Mouse (Mus musculus): ENCODE measurements at regions not wholly inside any gene's neighbourhood (a gene's known extent, or its start where the extent isn't known, plus 50 kb on each side); places are given as distances from the start of the nearest gene placed in this dataset.

DNA sequence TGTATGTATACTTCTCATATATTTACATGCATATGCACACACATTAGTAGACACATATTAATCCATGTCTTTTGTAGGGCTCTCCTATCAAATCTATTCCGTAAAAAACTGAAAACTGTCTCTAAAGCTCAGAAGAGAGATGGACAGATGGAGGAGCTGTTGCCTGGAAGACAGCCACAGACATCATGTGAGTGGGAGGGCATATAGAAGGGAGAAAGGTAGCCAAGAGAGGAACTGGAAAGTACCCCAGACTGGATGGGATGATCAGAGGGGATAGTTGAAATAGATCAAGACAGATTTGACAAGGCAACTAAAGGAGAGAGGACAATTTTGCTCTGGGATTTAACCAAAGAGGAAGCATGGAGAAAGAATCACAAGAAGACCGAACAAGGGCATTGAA is 375.1 kb downstream of the Wdr11 start:
- Histone ChIP-seq H3K4me2 (ENCODE audit: low read length) (no peak overlapping the region), H3K4me3 (ENCODE audit: low read length) (no peak overlapping the region), H3K27ac (ENCODE audit: low read depth, low read length) (no peak overlapping the region), H3K27me3 (replicated peaks; ENCODE audit: control insufficient read depth, insufficient read depth, low read length) (no peaks in the 10 kb centered on the region), H3K9ac (ENCODE audit: low read depth, low read length) (no peak overlapping the region), H3K36me3 (ENCODE audit: control insufficient read depth, insufficient read depth, low read length) (no peaks in the 10 kb centered on the region), H3K9me3 (ENCODE audit: control insufficient read depth, low read length) (no peaks in the 10 kb centered on the region), H3K4me1 (ENCODE audit: control insufficient read depth, insufficient read depth, low read depth, low read length) (no peaks in the 10 kb centered on the region)
- ATAC-seq: no peak
- 80% methylated on average over 2 of the region's 2 CpGs for WGBS

DNA sequence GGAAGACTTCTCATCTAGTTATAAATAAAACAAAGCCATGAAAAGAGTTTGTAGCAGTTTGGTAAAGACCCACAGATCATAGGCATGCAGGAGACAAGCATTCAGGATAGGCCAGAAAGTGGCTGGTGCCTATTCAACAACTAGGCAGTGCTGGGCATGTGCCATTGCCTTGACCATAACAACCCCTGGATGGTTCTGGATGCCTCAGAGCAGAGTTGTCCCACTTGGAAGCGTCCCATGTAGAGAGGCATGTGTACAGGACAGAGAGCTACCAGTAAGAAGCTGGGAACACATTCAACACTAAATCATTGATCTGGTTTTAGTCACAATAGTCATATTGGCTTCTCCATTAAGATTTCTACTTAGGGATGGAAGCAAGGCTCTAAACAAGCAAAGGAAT is 378.5 kb downstream of the Wdr11 start:
- no peaks in the 10 kb centered on the region for H3K27me3 ChIP-seq (replicated peaks; ENCODE audit: control insufficient read depth, insufficient read depth, low read length)
- no peak overlapping the region for H3K4me3 ChIP-seq (ENCODE audit: low read length)
- H3K36me3 ChIP-seq (ENCODE audit: control insufficient read depth, insufficient read depth, low read length): no peaks in the 10 kb centered on the region
- no peak overlapping the region for H3K4me2 ChIP-seq (ENCODE audit: low read length)
- ATAC-seq: no peak
- no peaks in the 10 kb centered on the region for H3K9me3 ChIP-seq (ENCODE audit: control insufficient read depth, low read length)
- no peaks in the 10 kb centered on the region for H3K4me1 ChIP-seq (ENCODE audit: control insufficient read depth, insufficient read depth, low read depth, low read length)
- 82% methylated on average over 1 of the region's 1 CpGs for WGBS
- no peak overlapping the region for H3K9ac ChIP-seq (ENCODE audit: low read depth, low read length)
- no peak overlapping the region for H3K27ac ChIP-seq (ENCODE audit: low read depth, low read length)

DNA sequence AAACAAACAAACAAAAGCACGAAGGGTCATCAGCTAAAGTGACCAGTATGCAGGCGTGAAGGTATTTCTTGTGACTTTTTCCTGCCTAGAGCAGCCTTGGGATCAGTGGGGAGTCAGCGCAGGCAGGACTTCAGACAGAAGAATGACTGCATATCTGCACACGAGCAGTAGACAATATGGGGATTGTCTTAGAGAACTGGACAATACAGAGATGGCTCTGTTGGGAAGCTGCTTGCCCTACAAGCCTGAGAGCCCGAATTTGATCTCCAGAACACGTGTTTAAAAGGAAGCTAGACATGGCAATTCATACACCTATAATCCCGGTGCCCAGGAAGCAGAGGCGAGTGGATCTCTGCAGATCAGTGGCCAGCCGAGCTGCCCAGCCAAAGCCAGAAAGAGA is 382.5 kb downstream of the Wdr11 start:
- Histone ChIP-seq H3K9ac (ENCODE audit: low read depth, low read length) (no peak overlapping the region), H3K4me1 (ENCODE audit: control insufficient read depth, insufficient read depth, low read depth, low read length) (no peaks in the 10 kb centered on the region), H3K27ac (ENCODE audit: low read depth, low read length) (no peak overlapping the region), H3K4me2 (ENCODE audit: low read length) (no peak overlapping the region), H3K36me3 (ENCODE audit: control insufficient read depth, insufficient read depth, low read length) (no peaks in the 10 kb centered on the region), H3K27me3 (replicated peaks; ENCODE audit: control insufficient read depth, insufficient read depth, low read length) (no peaks in the 10 kb centered on the region), H3K9me3 (ENCODE audit: control insufficient read depth, low read length) (no peaks in the 10 kb centered on the region), H3K4me3 (ENCODE audit: low read length) (no peak overlapping the region)
- WGBS: 69% methylated on average over 9 of the region's 9 CpGs
- ATAC-seq: no peak

DNA sequence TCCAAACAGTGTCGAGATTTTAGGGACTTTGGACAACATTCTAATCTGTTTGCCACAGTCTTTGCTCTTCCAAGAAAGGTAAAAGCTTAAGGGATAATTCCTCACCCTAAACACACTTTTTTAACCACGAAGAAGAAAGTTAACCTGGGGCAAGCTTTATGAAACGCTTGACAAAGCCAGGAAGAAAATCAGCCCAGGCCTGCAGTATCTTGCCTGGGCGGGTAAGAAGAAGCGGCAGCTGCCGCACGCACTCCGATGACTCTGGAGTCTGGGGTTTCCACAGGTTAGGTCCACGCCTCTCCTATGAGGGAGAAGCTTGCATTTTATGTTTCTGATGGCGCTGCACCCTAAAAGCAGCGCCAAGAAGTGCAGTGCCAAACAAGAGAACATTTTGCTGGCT is 383.2 kb downstream of the Wdr11 start:
- ATAC-seq: no peak
- 81% methylated on average over 11 of the region's 11 CpGs for WGBS
- Histone ChIP-seq H3K27ac (ENCODE audit: low read depth, low read length) (no peak overlapping the region), H3K36me3 (ENCODE audit: control insufficient read depth, insufficient read depth, low read length) (no peaks in the 10 kb centered on the region), H3K9ac (ENCODE audit: low read depth, low read length) (no peak overlapping the region), H3K4me2 (ENCODE audit: low read length) (no peak overlapping the region), H3K9me3 (ENCODE audit: control insufficient read depth, low read length) (no peaks in the 10 kb centered on the region), H3K4me3 (ENCODE audit: low read length) (no peak overlapping the region), H3K4me1 (ENCODE audit: control insufficient read depth, insufficient read depth, low read depth, low read length) (no peaks in the 10 kb centered on the region), H3K27me3 (replicated peaks; ENCODE audit: control insufficient read depth, insufficient read depth, low read length) (no peaks in the 10 kb centered on the region)

DNA sequence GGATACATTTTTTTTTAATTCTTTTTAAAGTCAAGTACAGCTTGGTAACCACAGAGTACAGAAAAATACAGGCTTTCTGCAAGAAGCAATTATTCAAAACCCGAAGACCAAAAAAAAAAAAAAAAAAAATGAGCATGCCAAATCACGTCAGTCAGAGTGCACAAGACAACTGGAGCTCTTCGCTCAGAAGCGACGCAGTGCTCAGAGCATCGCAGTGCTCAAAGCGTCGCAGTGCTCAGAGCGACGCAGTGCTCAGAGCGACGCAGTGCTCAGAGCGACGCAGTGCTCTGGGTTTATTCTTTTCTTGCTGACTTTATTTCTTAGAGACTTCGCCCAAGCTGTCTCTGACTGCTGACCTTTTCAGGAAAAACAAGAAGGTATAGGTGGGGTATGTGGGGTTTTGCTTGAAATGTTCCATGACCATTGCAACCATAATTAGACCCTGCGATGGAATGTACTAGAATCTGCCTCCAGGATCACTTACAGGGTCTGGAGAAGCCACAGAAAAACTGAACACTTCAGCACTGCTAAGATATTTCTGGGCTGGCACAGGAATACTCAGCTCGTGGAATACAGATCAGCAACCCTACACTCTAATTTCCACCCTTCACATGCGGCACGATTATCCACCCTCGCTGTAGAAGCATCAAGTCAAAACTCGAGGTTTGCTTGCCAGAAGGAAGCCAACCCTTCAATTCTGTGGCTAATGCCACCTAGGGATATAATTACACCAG is 384.3 kb downstream of the Wdr11 start:
- no peak overlapping the region for H3K4me3 ChIP-seq (ENCODE audit: low read length)
- no peaks in the 10 kb centered on the region for H3K4me1 ChIP-seq (ENCODE audit: control insufficient read depth, insufficient read depth, low read depth, low read length)
- H3K27me3 ChIP-seq (replicated peaks; ENCODE audit: control insufficient read depth, insufficient read depth, low read length): no peaks in the 10 kb centered on the region
- no peaks in the 10 kb centered on the region for H3K36me3 ChIP-seq (ENCODE audit: control insufficient read depth, insufficient read depth, low read length)
- 89% methylated on average over 21 of the region's 21 CpGs for WGBS
- no peak overlapping the region for H3K9ac ChIP-seq (ENCODE audit: low read depth, low read length)
- no peak overlapping the region for H3K4me2 ChIP-seq (ENCODE audit: low read length)
- no peaks in the 10 kb centered on the region for H3K9me3 ChIP-seq (ENCODE audit: control insufficient read depth, low read length)
- H3K27ac ChIP-seq (ENCODE audit: low read depth, low read length): no peak overlapping the region
- no peak for ATAC-seq

DNA sequence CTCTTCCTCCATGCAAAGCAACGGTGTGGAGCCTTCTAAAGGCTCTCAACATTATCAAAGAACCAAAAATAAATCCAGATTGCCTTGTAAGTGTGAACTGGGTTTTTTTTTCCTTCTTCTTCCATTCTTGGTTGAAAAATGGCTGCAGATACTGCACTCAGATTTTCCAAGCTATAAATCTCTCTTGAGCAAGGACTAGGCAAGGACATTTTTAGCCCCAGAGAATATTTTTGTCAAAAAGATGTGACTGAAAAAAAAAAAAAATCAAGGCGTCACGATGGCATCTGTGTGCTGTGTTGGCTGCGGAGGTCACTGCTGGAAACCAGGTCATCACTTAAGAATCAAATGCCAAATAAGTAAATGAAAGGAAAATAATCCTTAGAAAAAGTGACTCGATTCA is 386.9 kb downstream of the Wdr11 start:
- no peak overlapping the region for H3K4me2 ChIP-seq (ENCODE audit: low read length)
- WGBS: 85% methylated on average over 5 of the region's 5 CpGs
- no peak for ATAC-seq
- no peaks in the 10 kb centered on the region for H3K4me1 ChIP-seq (ENCODE audit: control insufficient read depth, insufficient read depth, low read depth, low read length)
- H3K4me3 ChIP-seq (ENCODE audit: low read length): no peak overlapping the region
- no peaks in the 10 kb centered on the region for H3K36me3 ChIP-seq (ENCODE audit: control insufficient read depth, insufficient read depth, low read length)
- no peak overlapping the region for H3K27ac ChIP-seq (ENCODE audit: low read depth, low read length)
- no peaks in the 10 kb centered on the region for H3K9me3 ChIP-seq (ENCODE audit: control insufficient read depth, low read length)
- H3K27me3 ChIP-seq (replicated peaks; ENCODE audit: control insufficient read depth, insufficient read depth, low read length): no peaks in the 10 kb centered on the region
- H3K9ac ChIP-seq (ENCODE audit: low read depth, low read length): no peak overlapping the region

DNA sequence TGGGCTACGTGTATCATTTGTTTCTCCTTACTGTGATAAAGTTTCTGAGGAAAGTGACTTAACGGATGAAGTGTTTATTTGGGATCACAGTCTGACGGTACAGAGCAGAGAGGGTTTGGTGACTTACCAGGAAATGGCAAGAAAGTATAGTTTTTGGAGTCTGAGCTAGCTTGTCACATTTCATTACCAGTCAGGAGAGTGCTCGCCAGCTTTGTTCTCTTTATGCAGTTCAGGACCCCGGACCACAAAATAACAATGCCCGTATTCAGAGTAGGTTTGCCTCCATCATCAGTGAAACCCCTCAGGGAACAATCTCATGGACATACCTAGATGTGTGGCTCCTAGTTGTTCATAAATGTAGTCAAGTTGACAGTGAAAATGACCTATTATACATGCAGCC is 387.7 kb downstream of the Wdr11 start:
- no peaks in the 10 kb centered on the region for H3K9me3 ChIP-seq (ENCODE audit: control insufficient read depth, low read length)

DNA sequence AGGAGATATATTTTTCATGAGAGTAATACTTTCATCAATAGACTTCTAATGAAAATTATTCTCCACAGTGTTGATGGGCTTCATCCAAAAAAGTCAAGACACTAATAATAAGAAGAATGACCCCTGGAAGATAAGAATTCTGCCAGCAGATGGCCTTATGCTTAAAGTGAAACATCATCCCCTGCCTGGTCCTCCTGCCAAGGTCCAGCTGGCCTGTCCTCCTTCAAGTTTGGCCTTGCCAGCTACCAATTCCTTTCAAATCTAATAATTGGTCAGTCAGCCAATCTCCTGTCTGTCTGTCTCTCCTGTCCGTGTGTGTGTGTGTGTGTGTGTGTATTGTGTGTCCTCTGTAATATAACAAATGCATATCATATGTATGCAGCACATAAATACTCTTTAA is 388.8 kb downstream of the Wdr11 start:
- Histone ChIP-seq H3K27ac (ENCODE audit: low read depth, low read length) (no peak overlapping the region), H3K27me3 (replicated peaks; ENCODE audit: control insufficient read depth, insufficient read depth, low read length) (no peaks in the 10 kb centered on the region; the same call in 1 of the 2 replicates), H3K4me1 (ENCODE audit: control insufficient read depth, insufficient read depth, low read depth, low read length) (no peaks in the 10 kb centered on the region), H3K9ac (ENCODE audit: low read depth, low read length) (no peak overlapping the region), H3K36me3 (ENCODE audit: control insufficient read depth, insufficient read depth, low read length) (no peaks in the 10 kb centered on the region), H3K4me3 (ENCODE audit: low read length) (no peak overlapping the region), H3K9me3 (ENCODE audit: control insufficient read depth, low read length) (no peaks in the 10 kb centered on the region), H3K4me2 (ENCODE audit: low read length) (no peak overlapping the region)
- WGBS: 67% methylated on average over 1 of the region's 1 CpGs
- no peak for ATAC-seq

More for the DNA sequence above, 387.7 kb downstream of the Wdr11 start:
- no peak overlapping the region for H3K9ac ChIP-seq (ENCODE audit: low read depth, low read length)
- no peaks in the 10 kb centered on the region for H3K27me3 ChIP-seq (replicated peaks; ENCODE audit: control insufficient read depth, insufficient read depth, low read length)
- 65% methylated on average over 6 of the region's 6 CpGs for WGBS
- no peak overlapping the region for H3K4me3 ChIP-seq (ENCODE audit: low read length)
- H3K4me2 ChIP-seq (ENCODE audit: low read length): no peak overlapping the region
- no peak for ATAC-seq
- no peaks in the 10 kb centered on the region for H3K36me3 ChIP-seq (ENCODE audit: control insufficient read depth, insufficient read depth, low read length)
- no peak overlapping the region for H3K27ac ChIP-seq (ENCODE audit: low read depth, low read length)
- H3K4me1 ChIP-seq (ENCODE audit: control insufficient read depth, insufficient read depth, low read depth, low read length): no peaks in the 10 kb centered on the region

DNA sequence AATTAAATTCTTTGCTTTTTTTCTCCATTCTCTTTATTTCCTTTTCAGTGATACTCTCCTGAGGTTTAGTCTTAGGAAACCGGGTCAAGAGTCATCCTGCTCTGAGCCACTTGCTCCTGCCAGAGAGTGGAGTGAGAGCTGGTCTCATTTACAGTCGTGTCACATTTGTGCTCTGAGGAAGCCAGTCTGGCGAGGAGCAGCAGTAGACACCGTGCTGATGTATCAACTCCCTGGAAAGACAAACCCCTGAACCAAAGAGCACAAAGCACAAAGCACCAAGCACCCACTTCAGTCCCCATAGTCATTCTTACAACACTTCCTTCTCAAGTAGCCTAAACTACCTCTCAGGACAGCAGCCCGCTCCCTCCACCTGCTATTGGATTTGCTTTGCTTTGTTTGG is 390.7 kb downstream of the Wdr11 start:
- H3K36me3 ChIP-seq (ENCODE audit: control insufficient read depth, insufficient read depth, low read length): no peaks in the 10 kb centered on the region
- no peak overlapping the region for H3K4me3 ChIP-seq (ENCODE audit: low read length)
- H3K27ac ChIP-seq (ENCODE audit: low read depth, low read length): no peak overlapping the region
- H3K4me2 ChIP-seq (ENCODE audit: low read length): no peak overlapping the region
- ATAC-seq: 0 out of 2 replicates have a peak, but pooled peaks have one; percentile 42
- H3K9me3 ChIP-seq (ENCODE audit: control insufficient read depth, low read length): no peaks in the 10 kb centered on the region
- no peaks in the 10 kb centered on the region; the same call in 1 of the 2 replicates for H3K27me3 ChIP-seq (replicated peaks; ENCODE audit: control insufficient read depth, insufficient read depth, low read length)
- WGBS: 35% methylated on average over 5 of the region's 5 CpGs
- no peak overlapping the region for H3K9ac ChIP-seq (ENCODE audit: low read depth, low read length)
- no peaks in the 10 kb centered on the region for H3K4me1 ChIP-seq (ENCODE audit: control insufficient read depth, insufficient read depth, low read depth, low read length)

Data from hindbrain, embryonic 16.5 days (tissue).